Mouse (Mus musculus) mesoderm, embryonic 11.5 days (tissue): ENCODE measurements around the gene Ppfibp1.
"Not testable (repeated sequence)": the region's sequence is repeated elsewhere in the genome, so short reads cannot be mapped to it uniquely, and the experiment has no call there.

Experiments
- DNase-seq: peaks from one replicate; pipeline ENCODE4 v3.0.0-alpha.2; 2012; ENCODE audit warnings: low read depth, low spot score

Ppfibp1 gene

GRCm38 (mm10) chr6:146887958-146888659 is at the start of gene Ppfibp1:
TSS of gene Ppfibp1 (plus strand) at chr6:146888487.
- peak; percentile 94 for DNase-seq

GRCm38 (mm10) chr6:146838863-146839262 is 49.4 kb upstream of the Ppfibp1 start:
- no peak for DNase-seq

- DNase-seq, result no peak
These were observed 43.4 kb upstream of the Ppfibp1 start for GRCm38 (mm10) chr6:146844867-146845266.

GRCm38 (mm10) chr6:146845347-146845746 is 42.9 kb upstream of the Ppfibp1 start:
- DNase-seq, result no peak

- no peak for DNase-seq
These were observed 42.1 kb upstream of the Ppfibp1 start for GRCm38 (mm10) chr6:146845961-146846750.

- no peak for DNase-seq
These were observed 40.9 kb upstream of the Ppfibp1 start for GRCm38 (mm10) chr6:146847402-146847801.

- no peak for DNase-seq
These were observed 40.0 kb upstream of the Ppfibp1 start for GRCm38 (mm10) chr6:146848281-146848680.

GRCm38 (mm10) chr6:146850050-146850449 is 38.2 kb upstream of the Ppfibp1 start, which contains the start of gene Smco2:
TSS of gene Smco2 (plus strand) at chr6:146850104.
- no peak for DNase-seq

GRCm38 (mm10) chr6:146851916-146852315 is 36.4 kb upstream of the Ppfibp1 start:
- DNase-seq, result no peak

- DNase-seq, result no peak
These were observed 35.5 kb upstream of the Ppfibp1 start for GRCm38 (mm10) chr6:146852739-146853138.

- DNase-seq, result no peak
These were observed 33.1 kb upstream of the Ppfibp1 start for GRCm38 (mm10) chr6:146855185-146855584.

GRCm38 (mm10) chr6:146857386-146857785 is 30.9 kb upstream of the Ppfibp1 start:
- no peak for DNase-seq

GRCm38 (mm10) chr6:146863154-146863553 is 25.1 kb upstream of the Ppfibp1 start:
- no peak for DNase-seq

GRCm38 (mm10) chr6:146864370-146864769 is 23.9 kb upstream of the Ppfibp1 start:
- DNase-seq, result not testable (repeated sequence)

GRCm38 (mm10) chr6:146865701-146866100 is 22.6 kb upstream of the Ppfibp1 start:
- DNase-seq, result no peak

- DNase-seq, result no peak
These were observed 16.3 kb upstream of the Ppfibp1 start for GRCm38 (mm10) chr6:146871975-146872374.

- DNase-seq, result no peak
These were observed 13.9 kb upstream of the Ppfibp1 start for GRCm38 (mm10) chr6:146874415-146874814.

GRCm38 (mm10) chr6:146876820-146877219 is 11.5 kb upstream of the Ppfibp1 start:
- no peak for DNase-seq

GRCm38 (mm10) chr6:146877425-146878045 is 10.8 kb upstream of the Ppfibp1 start:
- DNase-seq, result no peak

GRCm38 (mm10) chr6:146878926-146879325 is 9.4 kb upstream of the Ppfibp1 start:
- no peak for DNase-seq

- no peak for DNase-seq
These were observed 8.4 kb upstream of the Ppfibp1 start for GRCm38 (mm10) chr6:146879856-146880255.

GRCm38 (mm10) chr6:146880296-146880695 is 8.0 kb upstream of the Ppfibp1 start:
- no peak for DNase-seq
